Mouse (Mus musculus): ENCODE data around the gene Col9a3. TPM values are rescaled to one million over a fixed set of nuclear protein-coding genes. Genes with fewer than 3 reads are reported as not detected.

The Col9a3 gene
- polyA plus RNA-seq, 1 experiment from 2014 or later, result 8.8 TPM

- 4% methylated on average over 20 of the region's 56 CpGs for WGBS
- Histone ChIP-seq H3K4me2 (peak within 1 kb of the TSS; percentile 56), H3K27me3 (peaks cover 72% of the 10 kb centered on the region), H3K36me3 (no peaks in the 10 kb centered on the region), H3K4me1 (peaks cover 7% of the 10 kb centered on the region), H3K27ac (no peak within 1 kb of the TSS), H3K9me3 (replicated peaks) (peaks cover 11% of the 10 kb centered on the region), H3K4me3 (replicated peaks) (peak within 1 kb of the TSS; percentile 42), H3K9ac (no peak within 1 kb of the TSS)
- peak; percentile 6; the same call in 1 of the 2 replicates for ATAC-seq (replicated peaks; ENCODE audit: low FRiP score)
Observed at GRCm38 (mm10) chr2:180642555-180643260, 45.1 kb downstream of the Col9a3 start, which contains the start of gene Tcfl5. Tcfl5 (minus strand) TSS chr2:180642708.

GRCm38 (mm10) chr2:180643626-180644025 is 46.0 kb downstream of the Col9a3 start:
- no peak overlapping the region for H3K9ac ChIP-seq
- no peak overlapping the region for H3K4me3 ChIP-seq (replicated peaks)
- peaks cover 11% of the 10 kb centered on the region for H3K9me3 ChIP-seq (replicated peaks)
- no peak for ATAC-seq (replicated peaks; ENCODE audit: low FRiP score)
- H3K27ac ChIP-seq, result no peak overlapping the region
- H3K4me1 ChIP-seq, result peaks cover 7% of the 10 kb centered on the region
- peaks cover 65% of the 10 kb centered on the region for H3K27me3 ChIP-seq
- H3K4me2 ChIP-seq, result no peak overlapping the region
- no peaks in the 10 kb centered on the region for H3K36me3 ChIP-seq

GRCm38 (mm10) chr2:180646841-180647240 is 49.3 kb downstream of the Col9a3 start:
- peaks cover 4% of the 10 kb centered on the region for H3K4me1 ChIP-seq
- no peak overlapping the region for H3K27ac ChIP-seq
- no peak for ATAC-seq (replicated peaks; ENCODE audit: low FRiP score)
- H3K4me2 ChIP-seq, result no peak overlapping the region
- peaks cover 11% of the 10 kb centered on the region for H3K9me3 ChIP-seq (replicated peaks)
- H3K27me3 ChIP-seq, result peaks cover 41% of the 10 kb centered on the region
- H3K9ac ChIP-seq, result no peak overlapping the region
- no peaks in the 10 kb centered on the region for H3K36me3 ChIP-seq
- no peak overlapping the region for H3K4me3 ChIP-seq (replicated peaks)

GRCm38 (mm10) chr2:180654666-180655065 is 57.1 kb downstream of the Col9a3 start:
- Histone ChIP-seq H3K27me3 (peaks cover 4% of the 10 kb centered on the region; the same call in 1 of the 2 replicates), H3K36me3 (no peaks in the 10 kb centered on the region), H3K9ac (no peak overlapping the region), H3K27ac (no peak overlapping the region), H3K9me3 (replicated peaks) (no peaks in the 10 kb centered on the region), H3K4me1 (peaks cover 6% of the 10 kb centered on the region), H3K4me3 (replicated peaks) (no peak overlapping the region), H3K4me2 (no peak overlapping the region)
- no peak for ATAC-seq (replicated peaks; ENCODE audit: low FRiP score)
- 79% methylated on average over 7 of the region's 7 CpGs for WGBS

- H3K9me3 ChIP-seq (replicated peaks), result no peaks in the 10 kb centered on the region
- 0 out of 2 replicates have a peak, but pooled peaks have one; percentile 46 for ATAC-seq (replicated peaks; ENCODE audit: low FRiP score)
- H3K4me3 ChIP-seq (replicated peaks), result no peak overlapping the region
- 39% methylated on average over 6 of the region's 6 CpGs for WGBS
- H3K27me3 ChIP-seq, result peaks cover 3% of the 10 kb centered on the region; the same call in 1 of the 2 replicates
- no peak overlapping the region for H3K9ac ChIP-seq
- no peak overlapping the region for H3K4me2 ChIP-seq
- H3K27ac ChIP-seq, result no peak overlapping the region
- no peaks in the 10 kb centered on the region for H3K36me3 ChIP-seq
- peaks cover 11% of the 10 kb centered on the region for H3K4me1 ChIP-seq
Observed at GRCm38 (mm10) chr2:180655150-180655549, 57.6 kb downstream of the Col9a3 start.

GRCm38 (mm10) chr2:180657394-180658013 is 59.9 kb downstream of the Col9a3 start:
- H3K4me3 ChIP-seq (replicated peaks), result no peak overlapping the region

GRCm38 (mm10) chr2:180658381-180658780 is 60.8 kb downstream of the Col9a3 start:
- no peak for ATAC-seq (replicated peaks; ENCODE audit: low FRiP score)

More at GRCm38 (mm10) chr2:180657394-180658013, 59.9 kb downstream of the Col9a3 start:
- H3K9ac ChIP-seq, result no peak overlapping the region
- peaks cover 13% of the 10 kb centered on the region for H3K4me1 ChIP-seq
- 79% methylated on average over 4 of the region's 4 CpGs for WGBS
- H3K36me3 ChIP-seq, result peaks cover 21% of the 10 kb centered on the region
- H3K9me3 ChIP-seq (replicated peaks), result no peaks in the 10 kb centered on the region
- ATAC-seq (replicated peaks; ENCODE audit: low FRiP score), result no peak
- no peaks in the 10 kb centered on the region for H3K27me3 ChIP-seq
- no peak overlapping the region for H3K4me2 ChIP-seq
- H3K27ac ChIP-seq, result no peak overlapping the region

GRCm38 (mm10) chr2:180659353-180660150 is 62.0 kb downstream of the Col9a3 start:
- peak; percentile 69 for ATAC-seq (replicated peaks; ENCODE audit: low FRiP score)
- Histone ChIP-seq H3K27ac (no peak overlapping the region), H3K9me3 (replicated peaks) (no peaks in the 10 kb centered on the region), H3K27me3 (no peaks in the 10 kb centered on the region), H3K4me1 (peaks cover 13% of the 10 kb centered on the region), H3K9ac (peak overlapping the region; percentile 29), H3K4me2 (peak overlapping the region; percentile 52), H3K4me3 (replicated peaks) (peak overlapping the region; percentile 15), H3K36me3 (peaks cover 26% of the 10 kb centered on the region)
- WGBS, result 30% methylated on average over 42 of the region's 42 CpGs

More at GRCm38 (mm10) chr2:180658381-180658780, 60.8 kb downstream of the Col9a3 start:
- Histone ChIP-seq H3K9me3 (replicated peaks) (no peaks in the 10 kb centered on the region), H3K36me3 (peaks cover 22% of the 10 kb centered on the region), H3K4me3 (replicated peaks) (no peak overlapping the region), H3K9ac (no peak overlapping the region), H3K4me1 (peaks cover 13% of the 10 kb centered on the region), H3K4me2 (no peak overlapping the region), H3K27ac (no peak overlapping the region), H3K27me3 (no peaks in the 10 kb centered on the region)
- WGBS, result 92% methylated on average over 5 of the region's 5 CpGs

GRCm38 (mm10) chr2:180660521-180660920 is 62.9 kb downstream of the Col9a3 start:
- Histone ChIP-seq H3K36me3 (peaks cover 35% of the 10 kb centered on the region), H3K4me1 (peaks cover 13% of the 10 kb centered on the region), H3K27ac (no peak overlapping the region), H3K4me2 (no peak overlapping the region), H3K4me3 (replicated peaks) (no peak overlapping the region), H3K9me3 (replicated peaks) (no peaks in the 10 kb centered on the region), H3K27me3 (no peaks in the 10 kb centered on the region), H3K9ac (no peak overlapping the region)
- ATAC-seq (replicated peaks; ENCODE audit: low FRiP score), result no peak
- WGBS, result 88% methylated on average over 5 of the region's 5 CpGs

- WGBS, result 85% methylated on average over 4 of the region's 4 CpGs
- Histone ChIP-seq H3K4me3 (replicated peaks) (no peak overlapping the region), H3K9me3 (replicated peaks) (no peaks in the 10 kb centered on the region), H3K27me3 (no peaks in the 10 kb centered on the region), H3K9ac (no peak overlapping the region), H3K4me2 (no peak overlapping the region), H3K27ac (no peak overlapping the region), H3K4me1 (peaks cover 13% of the 10 kb centered on the region), H3K36me3 (peaks cover 50% of the 10 kb centered on the region)
- ATAC-seq (replicated peaks; ENCODE audit: low FRiP score), result no peak
Observed at GRCm38 (mm10) chr2:180662008-180662407, 64.4 kb downstream of the Col9a3 start.
